Mouse (Mus musculus) CH12.LX (cell line): ENCODE measurements around the gene Cds1. TPM values are rescaled to one million over a fixed set of nuclear protein-coding genes. Genes with fewer than 3 reads are reported as not detected.

Source experiments
- DNase-seq: peaks from one replicate; pipeline ENCODE4 v3.0.0-alpha.2; 2013; ENCODE audit errors: extremely low read depth
- H3K27ac ChIP-seq: 2 replicates; pipeline ENCODE4 v1.5.1; 2012; ENCODE audit warnings: low read depth, mild to moderate bottlenecking, control low read depth, moderate library complexity; ENCODE audit not compliant: insufficient read depth
- H3K27me3 ChIP-seq: replicated peaks from 2 replicates; pipeline ENCODE3; 2012; ENCODE audit warnings: inconsistent platforms
- H3K36me3 ChIP-seq, 2 experiments: replicated peaks in 1 of 2; 2 replicates each; pipeline versions ENCODE3 to v1.6.1; 2012; ENCODE audit warnings: inconsistent platforms in 1 of 2, low read length in 1 of 2, mild to moderate bottlenecking in 1 of 2, mixed read lengths in 1 of 2, moderate library complexity in 1 of 2; ENCODE audit not compliant: control insufficient read depth in 1 of 2, insufficient read depth in 1 of 2
- H3K4me1 ChIP-seq, 2 experiments: 2 replicates each; pipeline ENCODE4 v1.6.1; 2012; ENCODE audit warnings: inconsistent platforms in 1 of 2, moderate library complexity in 1 of 2; ENCODE audit not compliant: insufficient read depth in 2 of 2, control insufficient read depth in 1 of 2
- H3K4me2 ChIP-seq: 2 replicates; pipeline ENCODE4 v1.6.1; 2012; ENCODE audit warnings: low read depth, mild to moderate bottlenecking, control low read depth; ENCODE audit not compliant: poor library complexity, insufficient read depth, severe bottlenecking
- H3K4me3 ChIP-seq, 3 experiments: fragments of 150-350 bp in 1 of 3; sonication (generic) in 1 of 3; replicated peaks in 1 of 3; 2 replicates each; pipeline versions ENCODE3 to v1.5.1; 2011 to 2012; ENCODE audit warnings: low read depth in 2 of 3, low read length in 2 of 3, mild to moderate bottlenecking in 2 of 3, moderate library complexity in 2 of 3, control low read depth in 1 of 3, improper control_type of control experiment in 1 of 3, inconsistent platforms in 1 of 3, mixed read lengths in 1 of 3; ENCODE audit not compliant: poor library complexity in 1 of 3
- H3K79me2 ChIP-seq: replicated peaks from 2 replicates; pipeline ENCODE4 v1.6.1; 2012; ENCODE audit warnings: mild to moderate bottlenecking, moderate library complexity; ENCODE audit not compliant: control insufficient read depth, poor library complexity, insufficient read depth, severe bottlenecking; ENCODE audit errors: extremely low read depth
- H3K9ac ChIP-seq: 2 replicates; pipeline ENCODE4 v1.6.1; 2012; ENCODE audit warnings: low read depth, mild to moderate bottlenecking, control low read depth, moderate library complexity; ENCODE audit not compliant: insufficient read depth
- H3K9me3 ChIP-seq: replicated peaks from 2 replicates; pipeline ENCODE3; 2012; ENCODE audit warnings: low read length, inconsistent platforms, mixed read lengths
- BHLHE40 ChIP-seq: IDR thresholded peaks from 2 replicates; pipeline ENCODE4 v1.6.1; 2011; ENCODE audit warnings: mild to moderate bottlenecking, low read depth, low read length, improper control_type of control experiment
- CHD2 ChIP-seq: IDR thresholded peaks from 2 replicates; pipeline ENCODE4 v1.6.1; 2011; ENCODE audit warnings: low read length, improper control_type of control experiment
- CTCF ChIP-seq, 2 experiments: IDR thresholded peaks in 1 of 2; conservative IDR thresholded peaks in 1 of 2; 2 replicates each; pipeline ENCODE4 v1.5.1; 2011 to 2012; ENCODE audit warnings: low read depth in 2 of 2, low read length in 2 of 2, improper control_type of control experiment in 1 of 2, inconsistent platforms in 1 of 2, mild to moderate bottlenecking in 1 of 2, moderate library complexity in 1 of 2
- ELF1 ChIP-seq: IDR thresholded peaks from 2 replicates; pipeline ENCODE4 v1.6.1; 2014; ENCODE audit warnings: low read depth, mild to moderate bottlenecking, inconsistent platforms, low read length, improper control_type of control experiment
- GABPA ChIP-seq: IDR thresholded peaks from 2 replicates; pipeline ENCODE4 v1.6.1; 2012; ENCODE audit warnings: low read depth, low read length, improper control_type of control experiment, inconsistent platforms; ENCODE audit not compliant: insufficient replicate concordance
- HCFC1 ChIP-seq: IDR thresholded peaks from 2 replicates; pipeline ENCODE4 v1.6.1; 2012; ENCODE audit warnings: low read depth, mild to moderate bottlenecking, inconsistent platforms, low read length, improper control_type of control experiment
- KAT2A ChIP-seq: IDR thresholded peaks from 2 replicates; pipeline ENCODE4 v1.6.1; 2012; ENCODE audit warnings: low read length, improper control_type of control experiment, inconsistent platforms; ENCODE audit not compliant: insufficient replicate concordance
- MAFK ChIP-seq: IDR thresholded peaks from 2 replicates; pipeline ENCODE4 v1.6.1; 2011; ENCODE audit warnings: low read length, improper control_type of control experiment; ENCODE audit not compliant: insufficient replicate concordance
- MAX ChIP-seq: IDR thresholded peaks from 2 replicates; pipeline ENCODE4 v1.6.1; 2011; ENCODE audit warnings: low read length, improper control_type of control experiment
- MAZ ChIP-seq: IDR thresholded peaks from 2 replicates; pipeline ENCODE4 v1.6.1; 2012; ENCODE audit warnings: low read depth, mild to moderate bottlenecking, inconsistent platforms, low read length, improper control_type of control experiment, moderate library complexity
- MXI1 ChIP-seq: IDR thresholded peaks from 2 replicates; pipeline ENCODE4 v1.6.1; 2011; ENCODE audit warnings: mild to moderate bottlenecking, low read depth, low read length, improper control_type of control experiment
- MYC ChIP-seq: IDR thresholded peaks from 2 replicates; pipeline ENCODE4 v1.6.1; 2011; ENCODE audit warnings: low read depth, mild to moderate bottlenecking, improper control_type of control experiment, low read length
- NELFE ChIP-seq: IDR thresholded peaks from 2 replicates; pipeline ENCODE4 v1.6.1; 2011; ENCODE audit warnings: low read depth, low read length, improper control_type of control experiment
- NRF1 ChIP-seq: IDR thresholded peaks from 2 replicates; pipeline ENCODE4 v1.6.1; 2014; ENCODE audit warnings: low read depth, mild to moderate bottlenecking, inconsistent platforms, low read length, improper control_type of control experiment, moderate library complexity
- PAX5 ChIP-seq: IDR thresholded peaks from 2 replicates; pipeline ENCODE4 v1.6.1; 2012; ENCODE audit warnings: low read length, inconsistent platforms, mixed read lengths
- POLR2AphosphoS2 ChIP-seq: IDR thresholded peaks from 2 replicates; pipeline ENCODE4 v1.6.1; 2011; ENCODE audit warnings: low read depth, low read length, improper control_type of control experiment
- RAD21 ChIP-seq: IDR thresholded peaks from 2 replicates; pipeline ENCODE4 v1.6.1; 2011; ENCODE audit warnings: low read depth, mild to moderate bottlenecking, low read length, improper control_type of control experiment, moderate library complexity
- RCOR1 ChIP-seq: conservative IDR thresholded peaks from 2 replicates; pipeline ENCODE4 v1.6.1; 2012; ENCODE audit warnings: low read depth, mild to moderate bottlenecking, inconsistent platforms, low read length, improper control_type of control experiment
- SIN3A ChIP-seq: IDR thresholded peaks from 2 replicates; pipeline ENCODE4 v1.6.1; 2012; ENCODE audit warnings: low read length, improper control_type of control experiment, inconsistent platforms
- SMC3 ChIP-seq: IDR thresholded peaks from 2 replicates; pipeline ENCODE4 v1.6.1; 2011; ENCODE audit warnings: low read depth, low read length, improper control_type of control experiment
- TBP ChIP-seq: conservative IDR thresholded peaks from 2 replicates; pipeline ENCODE4 v1.6.1; 2011; ENCODE audit warnings: low read depth, low read length, improper control_type of control experiment
- USF1 ChIP-seq: IDR thresholded peaks from 2 replicates; pipeline ENCODE4 v1.6.1; 2014; ENCODE audit warnings: low read depth, mild to moderate bottlenecking, inconsistent platforms, low read length, improper control_type of control experiment
- ZNF384 ChIP-seq: IDR thresholded peaks from 2 replicates; pipeline ENCODE4 v1.6.1; 2012; ENCODE audit warnings: low read depth, low read length, improper control_type of control experiment, inconsistent platforms
- dilution Hi-C: fragments of 300-500 bp; cut with MboI; formaldehyde crosslinking; loops from 2 replicates; pipeline ENCODE4 v1.14.3; 2020; ENCODE audit warnings: low sequenced_read_pairs; ENCODE audit not compliant: extremely low pct_unique_long_range_greater_than_20kb, extremely low pct_ligation_motif_present
- in situ Hi-C: fragments of 300-500 bp; cut with MboI; formaldehyde crosslinking; loops from 3 replicates; pipeline ENCODE4 v1.14.3; 2019; ENCODE audit warnings: low sequenced_read_pairs, low pct_ligation_motif_present, low pct_unique_long_range_greater_than_20kb, mixed read lengths
- polyA plus RNA-seq: library from polyadenylated mRNA; unstranded; fragments of >175 nt; gene quantifications from 2 replicates; pipeline ENCODE4 v1.2.1, GENCODE M21; 2012; ENCODE audit warnings: low read depth; ENCODE audit not compliant: insufficient read length
- total RNA-seq, 2 experiments: library from RNA; depleted of rRNA; stranded (reverse); fragments of 300-350 nt in 1 of 2; fragments of >200 nt in 1 of 2; gene quantifications; 2 replicates each; pipeline ENCODE4 v1.2.3; 2012 to 2014

The Cds1 gene
- total and polyA plus RNA-seq, 3 experiments = not detected

GRCm38 (mm10) chr5:101763571-101763970 is 1.4 kb upstream of the Cds1 start:
- H3K4me2 ChIP-seq = no peak overlapping the region
- H3K4me3 ChIP-seq = no peak overlapping the region
- no peak overlapping the region for H3K9ac ChIP-seq
- peaks cover 84% of the 10 kb centered on the region for H3K9me3 ChIP-seq
- H3K36me3 ChIP-seq = no peaks in the 10 kb centered on the region
- H3K27ac ChIP-seq = no peak overlapping the region
- DNase-seq = no peak
- H3K4me1 ChIP-seq = no peaks in the 10 kb centered on the region
- dilution Hi-C loops (no loop called here), in situ Hi-C loops (no loop called here)
- H3K79me2 ChIP-seq = no peaks in the 10 kb centered on the region
- H3K27me3 ChIP-seq = no peaks in the 10 kb centered on the region
- no peak for TF ChIP-seq MAX
- TF ChIP-seq MXI1 = no peak
- TF ChIP-seq NELFE = no peak
- no peak for TF ChIP-seq PAX5
- no peak for TF ChIP-seq CTCF (conservative IDR thresholded peaks at IDR 0.05 in 1 of 2, IDR thresholded peaks at IDR 0.05 in 1 of 2; ENCODE audit: low read depth in 2 of 2, low read length in 2 of 2)

DNA sequence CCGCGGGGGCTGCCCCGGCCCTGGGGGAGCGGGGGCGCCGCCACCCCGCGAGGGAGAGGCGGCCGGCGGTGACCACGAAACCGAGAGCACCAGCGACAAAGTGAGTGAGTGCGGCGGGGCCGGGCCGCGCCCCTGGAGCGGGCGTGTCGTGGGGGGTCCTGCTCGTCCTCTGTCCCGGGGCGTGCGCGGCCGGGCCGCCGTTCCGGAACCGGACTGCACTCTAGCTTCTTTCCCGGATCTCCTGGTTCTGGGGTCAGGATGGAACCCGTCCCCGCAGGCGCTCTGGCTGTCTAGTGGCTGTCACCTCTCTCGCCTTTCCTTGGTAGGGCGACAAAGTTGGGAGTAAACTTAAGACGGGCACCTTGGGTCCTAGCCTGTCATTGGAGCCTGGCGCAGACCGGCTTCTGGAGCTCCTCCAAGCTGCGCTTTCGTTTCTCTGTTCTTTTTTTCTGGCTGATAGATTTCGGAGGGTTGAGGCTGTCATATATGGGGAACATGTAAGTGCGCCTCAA is 516 bp downstream of the Cds1 start:
- no peaks in the 10 kb centered on the region for H3K79me2 ChIP-seq
- no peak for DNase-seq
- no peak overlapping the region for H3K9ac ChIP-seq
- H3K27ac ChIP-seq = no peak overlapping the region
- TF ChIP-seq ZNF384 = no peak
- no peak for TF ChIP-seq KAT2A
- TF ChIP-seq POLR2AphosphoS2 = no peak
- TF ChIP-seq TBP = no peak
- no peak for TF ChIP-seq GABPA
- no peak for TF ChIP-seq RCOR1
- no peak for TF ChIP-seq MAFK
- TF ChIP-seq MYC = no peak
- no peak for TF ChIP-seq HCFC1
- no peak for TF ChIP-seq ELF1
- TF ChIP-seq MAZ = no peak
- no peak for TF ChIP-seq BHLHE40
- no peak for TF ChIP-seq MAX
- no peak for TF ChIP-seq USF1
- TF ChIP-seq MXI1 = no peak
- no peak for TF ChIP-seq SMC3
- TF ChIP-seq RAD21 = no peak
- TF ChIP-seq SIN3A = no peak
- no peak for TF ChIP-seq CHD2
- no peak for TF ChIP-seq NRF1
- no peaks in the 10 kb centered on the region for H3K4me1 ChIP-seq
- H3K9me3 ChIP-seq = peaks cover 85% of the 10 kb centered on the region
- dilution Hi-C loops (no loop called here), in situ Hi-C loops (no loop called here)
- no peaks in the 10 kb centered on the region for H3K27me3 ChIP-seq
- no peaks in the 10 kb centered on the region for H3K36me3 ChIP-seq
- H3K4me3 ChIP-seq = no peak overlapping the region
- no peak overlapping the region for H3K4me2 ChIP-seq
